In genomic region chr12:104448099-104448498, GRCm38 (mm10) we compare ENCODE assay signal across 9 mouse cellular contexts. TPM values are rescaled to one million over a fixed set of nuclear protein-coding genes. Genes with fewer than 3 reads are reported as not detected.
DNase-seq lines count a peak whose midpoint lies in the region; ATAC-seq and TF ChIP-seq lines count a peak whose summit lies in the region.
"Had no signal": no experiment of that assay in that cellular context is flagged by ENCODE, and none has a peak within 500 bp of the region (broad histone marks: within the 10 kb centered on the region; RNA-seq: fewer than 3 reads in every experiment).

No protein-coding gene starts in this region.

- intact Hi-C loops in gastrocnemius, adult 2 months (cut with DNase I), result loop anchor here (10.0 kb wide), 1 partner anchor 367 kb away; no protein-coding TSS in a partner anchor
- intact Hi-C loops in gastrocnemius, postnatal 36 days (cut with DNase I), result loop anchor here (10.0 kb wide), 1 partner anchor 97 kb away; no protein-coding TSS in a partner anchor

- 31% methylated on average over 13 of the region's 13 CpGs for WGBS in limb, embryonic 10.5 days
- 37% methylated on average over 13 of the region's 13 CpGs for whole genome bisulfite sequencing in olfactory bulb, adult 2 months

- DNase-seq in gastrocnemius, adult 2 months, result peak; percentile 55
- DNase-seq in gastrocnemius, postnatal 36 days, result no peak
- DNase-seq in right cerebral cortex, adult 2 months (ENCODE audit: low spot score in 2 of 2), result peak; percentile 31 to 41
- DNase-seq in right cerebral cortex, adult 18-20 months, result no peak
- peak; percentile 54 to 77 for DNase-seq in cerebellum, postnatal 25 days
- DNase-seq in limb, embryonic 10.5 days (ENCODE audit: low spot score), result peak; percentile 82

- H3K4me3 ChIP-seq in gastrocnemius, adult 2 months, result no peak overlapping the region
- no peak overlapping the region for H3K4me3 ChIP-seq in limb, embryonic 10.5 days
- no peak overlapping the region for H3K4me3 ChIP-seq in olfactory bulb, adult 2 months (ENCODE audit: insufficient read depth, low read depth, low read length)

- H3K36me3 ChIP-seq in limb, embryonic 10.5 days, result no peaks in the 10 kb centered on the region

- no peak for TF ChIP-seq POLR2A in olfactory bulb, adult 2 months (IDR thresholded peaks at IDR 0.05; ENCODE audit: insufficient read depth, low read depth, low read length)

- H3K27me3 ChIP-seq in limb, embryonic 10.5 days (ENCODE audit: low read depth, poor library complexity, severe bottlenecking), result peaks cover 38% of the 10 kb centered on the region

- peaks cover 38% of the 10 kb centered on the region for H3K4me1 ChIP-seq in limb, embryonic 10.5 days
- H3K4me1 ChIP-seq in olfactory bulb, adult 2 months (ENCODE audit: control insufficient read depth, insufficient read depth, low read length), result 0 out of 2 replicates have a peak, but pooled peaks cover 4% of the 10 kb centered on the region

- no peak for ATAC-seq in inflammation-experienced regulatory T-cells, adult 6 months

- H3K27ac ChIP-seq in gastrocnemius, adult 2 months, result no peak overlapping the region
- no peak overlapping the region for H3K27ac ChIP-seq in limb, embryonic 10.5 days
- no peak overlapping the region for H3K27ac ChIP-seq in olfactory bulb, adult 2 months (ENCODE audit: insufficient read depth, low read depth, low read length)

- H3K9me3 ChIP-seq in limb, embryonic 10.5 days (replicated peaks), result no peaks in the 10 kb centered on the region

- peak; percentile 68 for TF ChIP-seq CTCF in gastrocnemius, adult 2 months (IDR thresholded peaks at IDR 0.05)
- peak; percentile 53; the same call in 1 of the 2 replicates for TF ChIP-seq CTCF in olfactory bulb, adult 2 months (IDR thresholded peaks at IDR 0.05; ENCODE audit: insufficient read depth, low read depth, low read length)

RNA-seq across cellular contexts. Expression of gene Gsc, which starts 25.0 kb away (rescaled TPM):
- under 1 TPM in 1 of 2 experiments, not detected in 1; 0.42 TPM for total RNA-seq in gastrocnemius, adult 2 months (2021)
- total RNA-seq in gastrocnemius, postnatal 36 days (2021), result not detected
- 20.1 and 34.2 TPM in 2 replicates for polyA plus RNA-seq in limb, embryonic 10.5 days (2016; fragmentation: Nextera tagmentation; extraction: Ambion mirVana)
- polyA plus RNA-seq in olfactory bulb, adult 2 months (2012; ENCODE audit: insufficient read depth, insufficient read length, low replicate concordance, missing spikeins), result not detected in 2 replicates
- not detected for polyA plus RNA-seq in inflammation-experienced regulatory T-cells, adult 6 months (2017; shearing (Covaris generic))
- total RNA-seq: heart, postnatal 36 days had no signal

RNA-seq across cellular contexts. Expression of gene Serpina3n, which starts 41.6 kb away (rescaled TPM):
- total RNA-seq in gastrocnemius, adult 2 months (2021), result 1 to 10 TPM; 4.2 to 4.5 TPM
- 1 to 10 TPM; 2.4 to 6.0 TPM for total RNA-seq in gastrocnemius, postnatal 36 days (2021)
- polyA plus RNA-seq in limb, embryonic 10.5 days (2016; fragmentation: Nextera tagmentation; extraction: Ambion mirVana), result not detected in 2 replicates
- polyA plus RNA-seq in olfactory bulb, adult 2 months (2012; ENCODE audit: insufficient read depth, insufficient read length, low replicate concordance, missing spikeins), result not detected in 2 replicates
- not detected for polyA plus RNA-seq in inflammation-experienced regulatory T-cells, adult 6 months (2017; shearing (Covaris generic))

Comparison
In these comparisons a context has a peak if more than half of its experiments do, and no peak if none do; other contexts are left out.
1. DNase-seq: peak in gastrocnemius, adult 2 months (single experiment), right cerebral cortex, adult 2 months (2 of 2), cerebellum, postnatal 25 days (2 of 2) and limb, embryonic 10.5 days (single experiment); none in gastrocnemius, postnatal 36 days (0 of 2) and right cerebral cortex, adult 18-20 months (single experiment).
2. RNA of gene Gsc, which starts 25.0 kb away (polyA plus RNA-seq): 20.1 to 34.2 TPM in limb, embryonic 10.5 days; not detected in olfactory bulb, adult 2 months and not detected in inflammation-experienced regulatory T-cells, adult 6 months; every median in the first group is over 10 times any median in the second.